Mouse (Mus musculus): ENCODE data around the gene Fhdc1.

Gene Fhdc1

DNA sequence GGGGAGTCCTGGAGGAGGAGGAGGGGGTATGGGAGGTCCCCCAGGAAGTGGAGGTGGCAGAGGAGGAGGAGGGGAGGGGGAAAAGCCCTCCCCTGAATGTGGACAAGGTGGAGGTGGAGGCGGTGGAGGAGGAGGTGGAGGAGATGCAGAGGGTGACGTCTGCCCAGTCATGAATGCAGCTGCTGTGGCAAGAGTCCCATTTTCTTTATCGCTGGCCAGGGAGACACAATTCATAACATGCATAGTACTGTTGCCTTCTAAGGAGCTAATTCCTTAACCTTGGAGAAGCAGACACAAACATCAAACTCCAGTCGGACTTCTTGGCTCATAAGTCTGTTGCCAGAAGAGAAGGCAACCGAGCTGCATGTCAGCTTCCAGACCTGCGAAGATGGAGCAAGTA, 5.8 kb downstream of the Fhdc1 start:
- DNase-seq (ENCODE audit: low spot score), result no peak

DNA sequence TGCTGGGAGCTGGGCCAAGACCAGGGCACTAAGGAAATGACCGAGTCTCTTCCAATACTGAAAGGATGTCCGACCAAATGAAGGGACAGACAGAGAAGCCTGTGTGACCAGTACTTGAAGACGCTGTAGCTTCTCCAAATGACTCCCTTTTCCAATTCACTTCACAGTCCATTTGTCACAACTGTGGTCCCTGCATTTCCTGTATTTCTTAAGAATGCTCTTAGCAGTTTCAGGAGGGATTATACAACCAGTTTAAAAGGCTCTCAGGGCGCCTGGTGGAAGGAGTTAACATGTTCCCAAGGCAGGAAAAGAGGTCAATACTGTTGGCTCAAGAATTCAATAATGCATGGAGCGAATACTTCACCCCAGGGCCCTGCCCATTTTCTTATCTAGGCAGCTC, 7.3 kb downstream of the Fhdc1 start:
- no peak for DNase-seq (ENCODE audit: low spot score)

DNA sequence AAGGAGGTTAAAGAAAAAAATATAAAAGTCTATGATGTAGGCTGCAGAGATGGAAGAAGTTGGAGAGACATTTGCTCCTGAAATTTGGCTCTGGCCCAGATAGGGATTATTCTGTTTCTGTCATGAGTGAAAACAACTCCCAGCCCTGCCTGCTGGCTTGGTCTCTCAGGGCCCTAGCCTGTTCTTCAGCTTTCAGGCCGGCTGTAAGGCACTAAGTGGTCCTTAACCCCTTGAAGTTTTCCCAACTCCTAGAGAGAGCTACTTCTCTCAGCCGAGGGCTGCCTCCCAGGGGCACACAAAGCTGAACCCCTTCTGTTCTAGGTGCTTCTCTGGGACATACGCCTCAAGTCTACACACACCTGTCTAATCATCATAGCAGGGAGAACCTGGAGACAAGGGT, 7.7 kb downstream of the Fhdc1 start:
- no peak for DNase-seq (ENCODE audit: low spot score)

DNA sequence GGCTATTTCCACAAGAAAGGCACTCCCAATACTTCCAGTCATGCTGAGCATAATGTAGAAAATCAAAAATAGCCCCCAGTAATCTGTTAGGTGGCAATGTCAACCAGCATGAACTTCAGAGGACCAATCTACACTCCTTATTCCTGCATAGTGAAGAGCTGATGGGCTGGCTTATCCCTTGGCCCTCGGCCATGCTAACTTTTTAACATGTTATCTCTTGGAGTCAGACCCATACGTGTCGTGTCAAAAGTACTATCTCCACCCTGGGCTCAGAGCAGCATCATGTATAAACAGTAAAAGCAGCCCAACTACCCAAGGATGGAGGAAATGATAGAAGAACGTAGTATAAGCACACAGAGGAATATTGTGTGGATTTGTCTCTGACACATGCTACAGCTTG, 9.1 kb downstream of the Fhdc1 start:
- no peak for DNase-seq (ENCODE audit: low spot score)

DNA sequence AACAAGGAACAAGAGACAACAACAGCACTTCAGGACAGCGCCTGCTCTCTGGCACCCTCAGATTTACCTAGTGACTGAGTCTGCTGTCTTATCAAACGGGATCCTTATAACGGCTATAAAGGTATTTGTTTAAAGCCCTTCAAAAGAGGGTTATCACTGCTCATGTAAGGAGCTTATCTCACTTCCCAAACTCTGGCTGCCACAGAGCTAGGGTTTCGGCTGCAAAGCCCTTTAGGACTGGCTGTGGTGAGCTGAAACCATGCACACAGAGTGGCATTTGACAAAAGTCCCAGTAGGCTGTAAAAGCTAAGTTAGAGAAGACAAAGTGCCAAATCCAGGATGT, 12.1 kb downstream of the Fhdc1 start:
- no peak for DNase-seq (ENCODE audit: low spot score)

DNA sequence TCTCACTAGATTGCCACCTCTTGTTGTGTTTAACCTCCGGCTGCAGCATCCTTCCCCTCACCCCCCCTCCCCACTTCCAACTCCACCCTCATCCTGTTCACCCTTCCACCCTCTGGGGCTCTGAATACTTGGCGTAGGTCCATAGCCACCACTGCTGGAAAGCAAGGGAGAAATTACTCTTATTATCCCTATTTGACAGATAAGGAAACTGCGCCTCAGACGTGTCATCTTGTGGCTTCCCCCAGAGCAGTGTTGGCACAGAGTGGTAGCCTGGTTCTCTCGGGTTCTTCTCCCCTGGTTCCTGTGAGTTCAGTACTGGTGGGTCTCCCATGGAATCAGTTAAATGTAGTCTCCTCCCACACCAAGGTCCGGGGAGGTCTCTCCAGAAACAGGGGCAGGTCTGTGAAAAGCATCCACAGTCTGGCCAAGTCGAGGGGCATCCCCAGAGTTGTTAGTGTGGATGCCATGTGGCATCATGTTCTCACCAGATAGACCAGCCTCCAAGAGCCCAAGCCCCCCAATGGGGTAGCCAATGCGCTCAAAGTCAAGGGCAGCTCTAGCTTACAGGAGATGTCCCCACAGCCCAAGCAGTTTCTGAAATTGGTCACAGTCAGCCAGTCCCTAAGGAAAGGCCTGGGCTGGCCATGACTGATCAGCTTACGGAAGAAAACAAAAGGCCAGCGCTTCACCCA, 12.7 kb downstream of the Fhdc1 start:
- no peak for DNase-seq (ENCODE audit: low spot score)

DNA sequence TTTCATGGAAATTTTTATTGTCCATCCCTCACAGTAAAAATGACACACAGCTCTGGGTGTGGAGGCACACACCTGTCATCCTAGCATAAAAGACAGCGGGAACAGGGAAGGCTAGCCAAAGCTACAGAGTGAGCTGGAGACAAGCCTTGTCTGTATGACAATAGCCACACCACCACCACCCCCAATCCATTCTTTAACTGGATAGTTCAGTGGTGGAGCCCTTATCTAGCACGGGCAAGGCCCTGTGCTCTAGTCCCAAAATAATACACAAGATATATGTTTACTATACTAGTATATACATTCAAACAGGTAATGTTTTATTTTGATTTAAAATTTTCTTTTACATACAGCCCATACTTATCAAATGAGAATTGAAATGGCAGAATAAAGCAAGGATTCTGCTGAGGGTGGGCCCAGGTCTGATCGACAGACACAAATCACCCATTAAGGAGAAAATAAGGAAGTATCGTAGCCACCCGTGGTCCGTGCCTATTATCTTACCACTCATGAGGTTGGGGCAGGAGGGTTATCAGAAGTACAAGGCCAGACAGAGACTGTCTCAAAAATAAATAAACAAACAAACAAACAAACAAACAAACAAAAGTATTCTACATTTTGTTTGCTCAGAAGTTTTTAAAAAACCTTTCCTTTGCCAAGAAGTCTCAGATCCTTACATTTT, 14.3 kb downstream of the Fhdc1 start:
- DNase-seq (ENCODE audit: low spot score), result no peak

DNA sequence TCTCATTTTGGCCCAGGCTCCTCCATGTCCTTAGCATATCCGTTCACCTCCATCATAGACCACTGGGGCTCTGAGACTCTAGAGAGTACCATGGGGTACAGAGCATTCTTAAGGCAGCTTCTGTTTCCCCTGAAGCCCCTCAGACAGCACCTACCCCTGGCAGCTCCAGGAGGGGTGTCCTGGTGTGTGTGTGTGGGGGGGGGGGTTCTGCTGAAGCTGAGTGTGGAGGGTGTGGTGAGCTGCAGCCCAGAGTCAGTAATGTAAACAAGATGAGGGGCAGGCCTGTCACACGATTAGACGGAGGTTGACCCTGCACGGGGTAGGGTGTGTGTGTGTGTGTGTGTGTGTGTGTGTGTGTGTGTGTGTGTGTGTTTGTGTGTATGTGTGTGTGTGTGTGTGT, 18.5 kb downstream of the Fhdc1 start:
- no peak for DNase-seq (ENCODE audit: low spot score)

DNA sequence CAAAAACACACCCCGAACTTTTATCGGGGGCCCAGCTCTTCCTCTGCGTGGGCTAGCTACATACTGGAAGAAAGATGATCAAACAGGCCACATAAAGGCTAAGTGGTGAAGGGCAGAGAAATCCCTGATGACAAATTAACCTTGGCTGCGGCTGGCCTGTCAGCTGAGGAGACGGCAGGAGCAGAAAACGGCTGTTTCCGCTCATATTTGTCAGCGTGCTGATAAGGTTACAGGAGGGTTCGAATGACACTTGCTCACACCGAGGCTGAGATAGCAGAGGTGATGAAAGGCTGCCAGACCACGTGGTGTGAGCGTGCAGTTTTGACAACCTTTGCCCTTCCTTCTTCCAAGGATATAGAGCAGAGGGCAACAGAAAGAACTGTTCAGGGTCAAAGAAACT, 19.3 kb downstream of the Fhdc1 start:
- no peak for DNase-seq (ENCODE audit: low spot score)

DNA sequence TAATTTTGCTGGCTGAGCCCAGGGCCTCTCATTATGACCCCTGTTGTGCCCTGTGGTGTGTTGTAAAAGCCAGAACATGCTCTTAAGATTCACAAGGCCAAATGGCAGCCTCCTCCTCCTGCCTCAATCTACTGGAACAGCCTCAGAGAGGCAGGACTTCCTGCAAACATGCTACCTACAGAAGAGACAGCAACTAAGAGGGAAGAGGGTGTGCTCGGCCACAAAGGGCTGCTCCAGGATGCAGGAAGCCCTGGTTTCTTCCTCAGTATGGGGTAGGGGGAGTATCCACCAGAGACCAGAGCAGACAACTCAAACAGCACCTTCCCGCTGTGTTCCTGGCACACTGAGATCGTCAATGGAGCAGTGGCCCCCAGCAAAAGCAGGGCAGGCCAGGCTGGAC, 19.7 kb downstream of the Fhdc1 start:
- DNase-seq (ENCODE audit: low spot score), result no peak

DNA sequence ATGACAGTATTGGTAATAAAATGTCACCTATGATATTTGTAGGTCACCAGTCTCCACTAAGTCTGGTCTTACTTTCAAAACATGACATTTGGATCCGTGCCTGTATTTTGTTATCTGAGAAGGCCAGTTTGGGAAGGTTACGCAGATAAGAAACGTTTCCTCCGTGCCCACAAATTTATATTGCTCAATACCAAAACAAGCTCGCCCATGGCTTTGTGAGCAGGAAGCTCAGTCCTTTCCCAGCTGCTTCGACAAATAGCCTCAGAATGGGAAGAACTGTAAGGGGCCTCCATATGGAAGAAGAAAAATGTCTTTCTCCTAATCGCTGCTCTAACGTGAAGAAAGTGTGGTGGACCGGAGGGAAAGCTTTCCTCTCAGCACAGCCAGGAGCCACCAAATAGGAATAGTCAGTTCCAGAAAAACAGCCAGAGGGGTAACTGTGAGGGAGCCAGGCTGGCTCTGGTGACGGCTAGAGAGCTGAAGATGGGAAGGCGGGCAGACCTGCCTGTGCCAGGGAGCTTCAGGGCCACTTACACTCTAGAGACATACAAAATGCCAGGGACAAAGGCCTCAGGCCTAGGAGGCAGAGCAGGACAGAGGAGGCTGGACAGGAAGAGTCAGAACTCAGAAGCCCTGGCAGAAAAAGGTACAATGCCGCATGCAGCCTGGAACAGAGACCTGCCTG, 24.4 kb downstream of the Fhdc1 start:
- DNase-seq (ENCODE audit: low spot score), result no peak

DNA sequence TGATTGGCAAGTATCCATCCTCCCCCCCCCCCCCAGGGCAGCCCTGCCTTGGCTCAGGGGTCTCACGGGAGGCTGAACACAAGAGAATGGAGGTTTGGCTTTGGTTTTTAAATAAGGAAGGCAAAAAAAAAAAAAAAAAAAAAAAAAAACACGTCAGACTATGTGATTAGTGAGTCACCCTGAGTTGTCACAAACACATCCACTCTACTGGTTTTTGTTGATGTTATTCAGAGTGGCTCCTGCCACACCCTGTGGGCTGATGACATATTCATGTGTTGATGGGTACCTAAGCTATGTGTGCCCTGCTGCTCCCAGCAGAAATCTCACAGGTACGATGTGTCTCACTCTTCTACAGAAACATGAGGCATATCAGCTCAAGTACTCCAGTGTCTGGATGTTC, 29.6 kb downstream of the Fhdc1 start:
- DNase-seq (ENCODE audit: low spot score), result no peak

DNA sequence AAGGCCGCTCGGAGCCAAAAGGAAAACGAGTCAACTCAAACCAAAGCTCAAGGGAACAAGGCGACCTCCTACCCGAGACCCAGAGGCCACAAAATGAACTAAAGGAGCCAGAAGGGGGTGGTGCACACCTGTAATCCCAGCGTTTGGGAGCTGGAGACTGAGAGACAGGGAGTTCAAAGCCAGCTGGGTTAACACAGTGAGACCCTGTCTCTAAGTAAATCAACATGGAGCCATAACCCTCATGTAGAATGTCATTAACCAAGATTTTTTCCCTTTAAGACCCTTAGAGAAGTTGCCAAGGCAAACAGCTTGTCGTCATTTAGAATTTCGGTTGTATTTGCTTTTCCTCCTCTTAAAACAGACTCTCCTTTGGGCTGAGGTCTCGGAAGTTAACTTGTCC, 31.2 kb downstream of the Fhdc1 start:
- no peak for DNase-seq (ENCODE audit: low spot score)

DNA sequence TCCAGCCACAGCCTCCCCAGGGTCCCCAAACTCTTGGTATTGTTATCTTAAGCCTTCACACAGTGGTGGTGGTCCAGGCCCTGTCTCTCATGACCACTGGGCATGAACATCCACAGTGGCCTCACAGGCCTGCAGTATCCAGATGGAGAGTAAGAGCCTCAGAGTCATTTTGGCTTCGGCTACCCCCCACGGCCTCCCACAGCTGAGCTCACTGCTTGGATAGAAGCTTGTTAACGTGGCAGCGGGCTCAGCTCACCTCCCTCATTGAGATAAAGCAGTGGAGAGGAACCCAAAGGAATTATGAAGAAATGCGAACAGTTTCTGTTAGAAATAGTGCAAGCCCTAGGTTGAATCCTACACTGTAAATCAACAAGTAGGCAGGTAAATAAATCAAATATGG, 32.4 kb downstream of the Fhdc1 start:
- DNase-seq (ENCODE audit: low spot score), result no peak

DNA sequence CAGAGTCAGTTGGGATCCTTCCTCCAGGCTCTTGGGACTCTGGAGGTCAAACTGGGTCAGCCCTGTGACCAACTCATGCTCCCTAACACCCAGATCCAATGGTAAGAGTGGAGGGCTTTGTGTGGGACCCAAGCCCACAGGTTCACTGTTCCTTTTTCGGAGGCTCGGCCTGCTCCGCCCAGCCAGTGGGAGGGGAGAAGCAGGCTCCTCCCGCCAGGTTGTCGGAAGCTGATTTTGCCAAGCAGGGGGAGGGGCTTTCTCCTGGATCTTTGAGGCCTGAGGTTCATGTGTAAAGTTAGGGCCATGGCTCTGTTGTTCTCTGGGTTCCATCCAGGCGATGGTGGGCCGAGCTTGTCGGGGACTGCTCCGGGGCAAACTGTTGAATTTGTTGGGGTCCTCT, 34.4 kb downstream of the Fhdc1 start:
- DNase-seq (ENCODE audit: low spot score), result no peak

DNA sequence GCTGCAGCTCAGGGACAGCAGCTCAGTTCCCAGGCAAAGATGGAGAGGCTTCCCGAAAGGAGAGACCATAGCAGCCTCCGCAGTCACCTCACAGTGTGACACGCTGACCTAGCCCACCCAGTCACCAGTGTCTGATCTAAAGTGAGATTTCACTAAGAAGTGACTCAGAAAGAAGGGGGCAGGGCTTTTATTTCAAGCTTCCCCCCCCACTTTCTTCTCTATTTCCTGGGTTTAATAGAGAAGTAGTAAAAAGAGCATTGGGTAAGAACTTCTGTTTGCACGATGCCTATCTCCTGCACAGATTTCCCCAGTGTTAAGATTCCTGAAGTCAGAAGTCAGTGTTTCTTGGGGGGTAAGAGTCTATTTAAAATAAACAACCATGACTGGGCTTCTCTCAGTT, 37.3 kb downstream of the Fhdc1 start:
- no peak for DNase-seq (ENCODE audit: low spot score)

DNA sequence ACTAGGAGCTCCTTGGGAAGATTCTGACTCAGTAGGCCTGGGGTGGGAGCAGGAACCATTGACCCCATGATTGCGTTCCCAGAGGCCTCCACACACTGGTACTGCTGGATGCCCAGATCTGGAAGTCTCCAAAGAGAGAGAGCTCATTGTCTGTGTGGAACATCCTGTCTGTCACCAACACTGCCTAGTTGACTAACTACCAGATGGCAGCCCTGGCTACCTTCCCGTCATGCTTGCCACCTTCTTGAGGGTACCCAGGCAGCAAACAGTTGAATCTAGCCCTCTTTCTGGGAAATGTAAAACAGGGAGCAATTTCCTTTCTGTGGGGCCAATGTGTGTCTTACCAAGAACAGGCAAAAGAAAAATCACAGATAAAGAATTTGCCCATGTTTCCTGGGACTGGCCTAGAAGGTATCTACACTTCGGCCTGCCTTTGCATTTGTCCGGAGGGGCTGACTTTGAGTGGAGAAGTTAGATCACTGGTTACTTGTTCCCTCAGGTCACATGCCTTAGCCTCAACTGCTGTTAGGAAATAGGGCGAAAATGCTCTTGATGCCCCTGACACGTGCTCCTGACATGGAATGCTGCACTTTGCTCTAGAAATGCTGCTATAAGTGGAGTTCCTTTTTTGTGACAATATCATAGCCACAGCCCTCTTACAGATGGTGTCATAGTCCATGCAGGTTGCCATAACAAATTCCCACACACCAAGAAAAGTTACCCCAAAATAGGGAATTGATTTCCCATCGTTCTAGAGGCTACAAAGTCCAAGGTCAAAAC, 40.6 kb downstream of the Fhdc1 start:
- DNase-seq (ENCODE audit: low spot score), result no peak

DNA sequence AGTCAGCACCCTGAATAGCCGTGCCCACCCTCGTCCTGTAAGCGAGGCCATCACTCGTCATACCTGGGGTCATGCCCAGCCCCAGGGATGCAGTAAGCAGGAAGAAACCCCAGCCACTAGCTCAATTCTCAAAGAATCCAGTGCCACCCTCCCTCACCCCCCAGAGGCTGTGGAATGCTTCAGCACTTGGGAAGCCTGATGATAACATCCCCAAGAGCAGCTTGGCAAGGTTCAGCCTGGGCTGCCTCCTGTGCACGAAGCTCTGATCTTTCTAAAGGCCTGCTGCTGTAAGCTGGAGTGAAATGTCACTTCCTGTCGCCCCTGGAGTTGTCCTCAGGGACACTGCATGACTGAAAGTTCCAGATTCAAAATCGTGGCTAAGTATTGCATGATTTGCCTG, 41.4 kb downstream of the Fhdc1 start:
- no peak for DNase-seq (ENCODE audit: low spot score)

DNA sequence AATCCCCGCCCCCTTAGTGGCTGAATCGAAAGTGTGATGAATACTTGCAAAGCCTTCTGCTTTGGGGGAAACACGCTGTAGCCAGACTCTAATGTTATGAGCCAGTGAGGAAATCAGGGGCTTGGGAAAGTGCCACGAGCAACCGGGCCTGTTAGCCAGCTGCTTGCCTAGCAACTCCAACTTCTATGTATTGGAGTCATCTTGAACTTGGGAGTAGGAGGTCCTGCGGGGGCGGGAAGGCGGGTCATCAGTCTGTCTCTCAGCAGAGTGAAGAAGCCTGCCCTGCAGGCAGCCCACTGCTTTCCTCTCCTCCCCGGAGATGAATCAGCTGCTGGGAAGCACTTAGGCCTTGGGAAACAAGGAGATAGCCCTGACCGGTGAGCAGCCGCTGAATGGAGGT, 42.1 kb downstream of the Fhdc1 start:
- peak; percentile 29 for DNase-seq (ENCODE audit: low spot score)

DNA sequence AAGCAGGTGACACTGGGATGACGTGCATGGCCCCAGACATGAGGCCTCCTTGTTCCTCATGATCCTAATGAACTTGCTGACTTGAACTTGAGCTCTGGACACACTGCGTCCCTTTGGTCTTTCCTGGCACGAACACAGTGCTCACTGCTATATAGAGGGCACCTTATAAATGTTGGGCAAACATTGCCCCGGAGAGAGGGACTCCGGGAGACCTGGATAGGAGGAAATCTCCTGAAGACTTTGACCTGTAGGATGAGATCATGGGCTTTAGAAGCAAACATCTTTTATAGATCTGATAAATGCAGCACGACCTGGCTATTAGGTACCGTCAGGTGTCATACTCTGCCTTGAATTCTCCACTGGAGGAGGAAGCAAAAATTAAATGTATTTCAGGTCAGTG, 43.3 kb downstream of the Fhdc1 start:
- DNase-seq (ENCODE audit: low spot score), result no peak

DNA sequence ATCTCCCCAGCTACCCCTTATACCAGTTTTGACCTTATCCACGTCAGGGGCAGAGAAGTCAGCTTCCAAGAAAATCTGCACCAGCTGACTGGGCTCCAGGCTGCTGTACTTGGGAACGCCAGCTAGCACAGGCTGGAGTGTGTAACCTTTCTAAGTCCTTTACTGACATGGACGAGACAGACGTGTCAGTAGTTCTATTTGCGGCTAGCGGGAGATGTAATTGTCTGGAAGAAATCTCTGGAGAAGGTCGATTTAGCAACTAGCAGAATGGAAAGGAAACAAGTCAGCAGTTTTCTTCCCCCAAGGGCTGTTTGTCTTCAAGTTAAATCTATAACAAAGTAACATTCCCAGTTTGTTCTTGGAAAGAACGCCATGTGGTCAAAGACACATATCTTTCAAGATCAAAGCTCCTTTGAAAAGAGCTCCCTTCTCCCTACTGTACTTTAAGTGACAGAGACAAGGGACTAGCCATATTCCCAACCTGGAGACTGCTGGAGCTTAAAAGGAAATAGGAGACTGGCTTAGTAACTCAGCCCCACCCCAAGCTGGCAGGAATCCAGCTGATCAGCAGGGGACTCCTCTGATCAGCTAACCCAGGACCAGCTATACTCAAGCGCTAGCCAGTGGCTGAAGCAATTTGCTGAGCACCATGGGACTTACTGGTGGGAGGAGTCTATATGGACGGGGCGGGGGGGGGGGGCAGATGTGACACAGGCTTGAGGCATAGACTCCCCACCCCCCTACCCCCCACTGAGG, 44.8 kb downstream of the Fhdc1 start:
- DNase-seq (ENCODE audit: low spot score), result no peak

DNA sequence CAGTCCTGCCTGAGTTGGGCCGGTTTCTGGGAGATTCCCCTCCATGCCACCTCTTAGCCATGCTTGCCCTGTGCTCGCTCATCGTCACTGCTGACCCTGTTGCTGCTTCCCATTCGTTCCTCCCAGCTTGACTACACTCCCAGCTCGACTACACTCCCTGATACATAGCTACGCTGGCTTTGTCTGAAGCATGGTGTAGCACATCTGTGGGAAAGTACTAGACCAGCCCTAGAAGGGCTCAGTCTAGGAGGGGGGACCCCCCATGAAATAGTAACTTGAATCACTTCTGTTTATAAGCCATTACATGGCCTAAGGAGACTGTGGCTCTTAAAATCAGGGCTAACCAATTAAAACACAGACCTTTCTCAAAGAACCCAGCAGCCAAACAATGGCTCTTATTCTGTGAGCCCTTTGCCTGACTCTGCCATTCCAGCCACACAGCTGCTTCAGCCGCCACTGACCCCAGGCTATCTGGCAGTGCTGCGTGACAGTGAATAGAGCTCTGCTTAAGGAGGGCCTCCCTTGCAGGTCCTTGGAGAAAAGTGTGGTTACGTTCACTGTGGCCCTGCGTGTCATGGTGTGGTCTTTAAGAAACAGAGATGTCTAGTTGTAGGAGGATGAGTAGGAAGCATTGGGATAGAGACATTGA, 47.3 kb downstream of the Fhdc1 start:
- no peak for DNase-seq (ENCODE audit: low spot score)
